Mouse (Mus musculus): ENCODE measurements around the gene Mon1a. TPM values are rescaled to one million over a fixed set of nuclear protein-coding genes. Genes with fewer than 3 reads are reported as not detected.

Mon1a gene
- polyA plus RNA-seq, 2 experiments, result 12.3 to 20.0 TPM

DNA sequence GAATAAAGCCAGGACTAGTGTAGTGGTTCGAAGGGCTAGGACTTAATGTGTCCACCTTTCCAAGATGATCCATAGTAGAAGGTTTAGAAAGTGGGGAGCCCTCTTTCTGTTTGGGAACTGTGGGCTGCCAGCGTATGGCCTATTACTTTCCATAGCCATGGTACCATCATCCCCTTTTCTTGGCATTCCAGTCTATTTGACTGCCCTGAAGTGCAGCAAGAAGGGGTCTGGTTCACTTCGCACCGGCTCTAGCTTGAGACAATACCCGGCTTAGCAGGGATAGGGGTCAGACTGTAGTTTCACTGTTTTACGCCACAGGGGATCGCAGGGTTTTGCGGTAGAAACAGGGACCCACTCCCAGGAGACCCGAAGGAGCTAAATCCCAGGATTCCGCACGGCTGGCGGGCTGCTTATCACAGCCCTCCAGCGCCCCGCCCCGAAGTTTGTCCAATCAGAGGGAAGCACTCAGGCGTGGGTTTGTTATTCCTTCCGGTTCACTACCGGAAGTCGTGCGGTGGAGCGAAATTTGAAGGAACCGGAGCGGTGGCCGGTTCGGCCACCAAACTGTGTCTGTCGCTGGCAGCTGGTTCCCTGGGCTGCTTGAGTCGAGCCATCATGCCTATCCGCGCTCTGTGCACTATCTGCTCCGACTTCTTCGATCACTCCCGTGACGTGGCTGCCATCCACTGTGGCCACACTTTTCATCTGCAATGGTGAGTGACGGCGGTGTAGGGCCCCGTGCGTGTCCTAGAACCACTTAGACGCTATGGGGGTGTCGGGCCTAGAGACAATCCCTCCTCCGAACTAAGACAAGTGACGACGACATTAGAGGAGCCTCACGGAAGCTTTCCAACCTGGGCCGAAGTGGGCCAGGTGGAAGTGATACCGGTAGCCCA, 62.8 kb downstream of the Mon1a start:
- TF ChIP-seq POLR2A (IDR thresholded peaks at IDR 0.05; ENCODE audit: borderline replicate concordance, extremely low read depth, insufficient read depth, insufficient read length), result peak; percentile 73; the same call in 1 of the 2 replicates
- ATAC-seq (ENCODE audit: low FRiP score, low read depth) (peak; percentile 94), DNase-seq (ENCODE audit: low spot score) (peak; percentile 95)
- H3K4me3 ChIP-seq (replicated peaks; ENCODE audit: low read length), result peak overlapping the region; percentile 68
- no peaks in the 10 kb centered on the region for H3K9me3 ChIP-seq (ENCODE audit: control insufficient read depth, low read length)
- no peaks in the 10 kb centered on the region; the same call in 1 of the 2 replicates for H3K36me3 ChIP-seq (ENCODE audit: control insufficient read depth, insufficient read depth, low read length)
- peak overlapping the region; percentile 65; the same call in 1 of the 2 replicates for H3K27ac ChIP-seq (replicated peaks; ENCODE audit: low read depth, low read length)
- peak overlapping the region; percentile 59 for H3K9ac ChIP-seq (ENCODE audit: low read depth, low read length, severe bottlenecking)
- 11% methylated on average over 45 of the region's 45 CpGs for WGBS
- peaks cover 3% of the 10 kb centered on the region; the same call in 1 of the 2 replicates for H3K4me1 ChIP-seq (ENCODE audit: control insufficient read depth, insufficient read depth, low read length)
- no peaks in the 10 kb centered on the region for H3K27me3 ChIP-seq (ENCODE audit: control insufficient read depth, insufficient read depth, low read length)
- peak overlapping the region; percentile 78 for H3K4me2 ChIP-seq (replicated peaks; ENCODE audit: low read depth, low read length, severe bottlenecking)

Other genes with a start within 250 kb of the Mon1a start
- gene Slc38a3, start 218.6 kb upstream of the Mon1a start, polyA plus RNA-seq (2012; rRNA removed), result 22.4 and 31.8 TPM in 2 replicates
- 3.7 and 6.0 TPM in 2 replicates for gene Slc38a3, start 218.6 kb upstream of the Mon1a start, polyA plus RNA-seq (2014; fragmentation: Nextera tagmentation; extraction: Ambion mirVana)
- 0.28 and 0.44 TPM in 2 replicates for gene Gnat1, start 208.4 kb upstream of the Mon1a start, polyA plus RNA-seq (2012; rRNA removed)
- gene Gnat1, start 208.4 kb upstream of the Mon1a start, polyA plus RNA-seq (2014; fragmentation: Nextera tagmentation; extraction: Ambion mirVana), result 0.55 and 0.57 TPM in 2 replicates
- gene Sema3f, start 177.7 kb upstream of the Mon1a start, polyA plus RNA-seq (2012; rRNA removed), result 228 and 332 TPM in 2 replicates
- 48.8 and 55.6 TPM in 2 replicates for gene Sema3f, start 177.7 kb upstream of the Mon1a start, polyA plus RNA-seq (2014; fragmentation: Nextera tagmentation; extraction: Ambion mirVana)
- 185 and 196 TPM in 2 replicates for gene Rbm5, start 117.2 kb upstream of the Mon1a start, polyA plus RNA-seq (2012; rRNA removed)
- gene Rbm5, start 117.2 kb upstream of the Mon1a start, polyA plus RNA-seq (2014; fragmentation: Nextera tagmentation; extraction: Ambion mirVana), result 163 and 181 TPM in 2 replicates
- 49.9 and 68.2 TPM in 2 replicates for gene Rbm6, start 14.9 kb upstream of the Mon1a start, polyA plus RNA-seq (2012; rRNA removed)
- gene Rbm6, start 14.9 kb upstream of the Mon1a start, polyA plus RNA-seq (2014; fragmentation: Nextera tagmentation; extraction: Ambion mirVana), result 56.1 and 63.0 TPM in 2 replicates
- 14.1 and 21.9 TPM in 2 replicates for gene Mst1r, start 18.7 kb downstream of the Mon1a start, polyA plus RNA-seq (2012; rRNA removed)
- gene Mst1r, start 18.7 kb downstream of the Mon1a start, polyA plus RNA-seq (2014; fragmentation: Nextera tagmentation; extraction: Ambion mirVana), result 1.4 and 2.3 TPM in 2 replicates
- 0.03 TPM in 1 of 2 replicates, not detected in the other for gene Actl11, start 40.3 kb downstream of the Mon1a start, polyA plus RNA-seq (2012; rRNA removed)
- gene Actl11, start 40.3 kb downstream of the Mon1a start, polyA plus RNA-seq (2014; fragmentation: Nextera tagmentation; extraction: Ambion mirVana), result not detected in 2 replicates
- gene Camkv, start 47.5 kb downstream of the Mon1a start, polyA plus RNA-seq (2012; rRNA removed), result 14.2 and 16.7 TPM in 2 replicates
- 3.5 and 4.5 TPM in 2 replicates for gene Camkv, start 47.5 kb downstream of the Mon1a start, polyA plus RNA-seq (2014; fragmentation: Nextera tagmentation; extraction: Ambion mirVana)
- gene Traip, start 62.0 kb downstream of the Mon1a start, polyA plus RNA-seq (2012; rRNA removed), result 10.5 and 14.3 TPM in 2 replicates
- 18.6 and 22.5 TPM in 2 replicates for gene Traip, start 62.0 kb downstream of the Mon1a start, polyA plus RNA-seq (2014; fragmentation: Nextera tagmentation; extraction: Ambion mirVana)
- gene Uba7, start 87.4 kb downstream of the Mon1a start, polyA plus RNA-seq (2012; rRNA removed), result 28.2 and 33.6 TPM in 2 replicates
- 32.2 and 33.4 TPM in 2 replicates for gene Uba7, start 87.4 kb downstream of the Mon1a start, polyA plus RNA-seq (2014; fragmentation: Nextera tagmentation; extraction: Ambion mirVana)
- gene Gm20661, start 94.9 kb downstream of the Mon1a start, polyA plus RNA-seq (2012; rRNA removed), result 16.7 and 19.6 TPM in 2 replicates
- 7.9 and 8.2 TPM in 2 replicates for gene Gm20661, start 94.9 kb downstream of the Mon1a start, polyA plus RNA-seq (2014; fragmentation: Nextera tagmentation; extraction: Ambion mirVana)
- 79.6 and 84.6 TPM in 2 replicates for gene Inka1, start 97.7 kb downstream of the Mon1a start, polyA plus RNA-seq (2012; rRNA removed)
- gene Inka1, start 97.7 kb downstream of the Mon1a start, polyA plus RNA-seq (2014; fragmentation: Nextera tagmentation; extraction: Ambion mirVana), result 112 and 118 TPM in 2 replicates
- gene Cdhr4, start 104.3 kb downstream of the Mon1a start, polyA plus RNA-seq (2012; rRNA removed), result 63.3 and 98.3 TPM in 2 replicates
- gene Cdhr4, start 104.3 kb downstream of the Mon1a start, polyA plus RNA-seq (2014; fragmentation: Nextera tagmentation; extraction: Ambion mirVana), result 13.0 and 20.6 TPM in 2 replicates
- 6.8 and 12.4 TPM in 2 replicates for gene Gm20662, start 108.2 kb downstream of the Mon1a start, polyA plus RNA-seq (2012; rRNA removed)
- 0.66 and 0.76 TPM in 2 replicates for gene Gm20662, start 108.2 kb downstream of the Mon1a start, polyA plus RNA-seq (2014; fragmentation: Nextera tagmentation; extraction: Ambion mirVana)
- 83.3 and 105 TPM in 2 replicates for gene Ip6k1, start 114.3 kb downstream of the Mon1a start, polyA plus RNA-seq (2012; rRNA removed)
- gene Ip6k1, start 114.3 kb downstream of the Mon1a start, polyA plus RNA-seq (2014; fragmentation: Nextera tagmentation; extraction: Ambion mirVana), result 34.6 and 40.4 TPM in 2 replicates
- 30.4 and 32.1 TPM in 2 replicates for gene Gmppb, start 161.1 kb downstream of the Mon1a start, polyA plus RNA-seq (2012; rRNA removed)
- gene Gmppb, start 161.1 kb downstream of the Mon1a start, polyA plus RNA-seq (2014; fragmentation: Nextera tagmentation; extraction: Ambion mirVana), result 37.4 and 41.3 TPM in 2 replicates
- gene Amigo3, start 165.0 kb downstream of the Mon1a start, polyA plus RNA-seq (2012; rRNA removed), result 5.0 and 6.8 TPM in 2 replicates
- gene Amigo3, start 165.0 kb downstream of the Mon1a start, polyA plus RNA-seq (2014; fragmentation: Nextera tagmentation; extraction: Ambion mirVana), result 4.7 and 4.8 TPM in 2 replicates
- gene Mst1, start 192.3 kb downstream of the Mon1a start, polyA plus RNA-seq (2012; rRNA removed), result 0.93 and 1.1 TPM in 2 replicates
- 1.3 and 1.6 TPM in 2 replicates for gene Mst1, start 192.3 kb downstream of the Mon1a start, polyA plus RNA-seq (2014; fragmentation: Nextera tagmentation; extraction: Ambion mirVana)
- gene Rnf123, start 195.2 kb downstream of the Mon1a start, polyA plus RNA-seq (2012; rRNA removed), result 67.9 and 89.0 TPM in 2 replicates
- gene Rnf123, start 195.2 kb downstream of the Mon1a start, polyA plus RNA-seq (2014; fragmentation: Nextera tagmentation; extraction: Ambion mirVana), result 32.4 and 33.0 TPM in 2 replicates
- 55.6 and 64.6 TPM in 2 replicates for gene Apeh, start 206.5 kb downstream of the Mon1a start, polyA plus RNA-seq (2012; rRNA removed)
- gene Apeh, start 206.5 kb downstream of the Mon1a start, polyA plus RNA-seq (2014; fragmentation: Nextera tagmentation; extraction: Ambion mirVana), result 38.6 and 41.3 TPM in 2 replicates